Mouse (Mus musculus) myocyte (in vitro differentiated cells): ENCODE measurements around the gene Hes7.

Experiments used
- CEBPB ChIP-seq: IDR thresholded peaks from 2 replicates; pipeline ENCODE4 v1.6.1; 2011; ENCODE audit warnings: mild to moderate bottlenecking, moderate library complexity; ENCODE audit not compliant: poor library complexity, insufficient read depth, severe bottlenecking
- E2F4 ChIP-seq: IDR thresholded peaks from one replicate; pipeline ENCODE4 v1.6.1; 2011; ENCODE audit warnings: mild to moderate bottlenecking, control low read depth, moderate library complexity; ENCODE audit not compliant: insufficient read depth
- MAX ChIP-seq: IDR thresholded peaks from one replicate; pipeline ENCODE4 v1.6.1; 2011; ENCODE audit warnings: low read depth, mild to moderate bottlenecking, control low read depth
- MYOD1 ChIP-seq, 3 experiments: IDR thresholded peaks; one replicate each; pipeline ENCODE4 v1.6.1; 2011; ENCODE audit warnings: control low read depth in 2 of 3, low read depth in 2 of 3, mild to moderate bottlenecking in 2 of 3, moderate library complexity in 1 of 3; ENCODE audit not compliant: insufficient read length in 2 of 3, control insufficient read depth in 1 of 3
- MYOG ChIP-seq, 3 experiments: IDR thresholded peaks; one replicate each; pipeline ENCODE4 v1.6.1; 2011; ENCODE audit warnings: control low read depth in 2 of 3, low read depth in 2 of 3, mild to moderate bottlenecking in 2 of 3; ENCODE audit not compliant: insufficient read length in 2 of 3, control insufficient read depth in 1 of 3, insufficient read depth in 1 of 3
- POLR2A ChIP-seq: IDR thresholded peaks from one replicate; pipeline ENCODE4 v1.6.1; 2011; ENCODE audit warnings: low read depth, mild to moderate bottlenecking, control low read depth, moderate library complexity; ENCODE audit not compliant: insufficient read length
- POLR2AphosphoS2 ChIP-seq: IDR thresholded peaks from one replicate; pipeline ENCODE4 v1.6.1; 2011; ENCODE audit warnings: low read depth, control low read depth; ENCODE audit not compliant: insufficient read length
- SRF ChIP-seq: IDR thresholded peaks from one replicate; pipeline ENCODE4 v1.6.1; 2011; ENCODE audit warnings: low read depth; ENCODE audit not compliant: control insufficient read depth, insufficient read length
- TCF12 ChIP-seq: IDR thresholded peaks from one replicate; pipeline ENCODE4 v1.6.1; 2011; ENCODE audit warnings: mild to moderate bottlenecking, control low read depth; ENCODE audit not compliant: poor library complexity, insufficient read depth, severe bottlenecking
- TCF3 ChIP-seq: IDR thresholded peaks from one replicate; pipeline ENCODE4 v1.6.1; 2011; ENCODE audit warnings: low read depth, control low read depth; ENCODE audit not compliant: insufficient read length
- USF1 ChIP-seq: IDR thresholded peaks from one replicate; pipeline ENCODE4 v1.6.1; 2011; ENCODE audit warnings: low read depth, mild to moderate bottlenecking, control low read depth, moderate library complexity

GRCm38 (mm10) chr11:69078041-69078440, 42.2 kb upstream of the Hes7 start:
- TF ChIP-seq USF1 (no peak), TCF12 (no peak), MYOG (IDR thresholded peaks at IDR 0.05; ENCODE audit: control insufficient read depth in 1 of 3, insufficient read depth in 1 of 3, insufficient read length in 2 of 3, low read depth in 2 of 3) (no peak), MYOD1 (IDR thresholded peaks at IDR 0.05; ENCODE audit: control insufficient read depth in 1 of 3, insufficient read length in 2 of 3, low read depth in 2 of 3) (no peak), POLR2AphosphoS2 (no peak), POLR2A (no peak), MAX (no peak), CEBPB (no peak), TCF3 (no peak), E2F4 (no peak), SRF (no peak)
